Mouse (Mus musculus): ENCODE results near the gene Setd1b.

DNA sequence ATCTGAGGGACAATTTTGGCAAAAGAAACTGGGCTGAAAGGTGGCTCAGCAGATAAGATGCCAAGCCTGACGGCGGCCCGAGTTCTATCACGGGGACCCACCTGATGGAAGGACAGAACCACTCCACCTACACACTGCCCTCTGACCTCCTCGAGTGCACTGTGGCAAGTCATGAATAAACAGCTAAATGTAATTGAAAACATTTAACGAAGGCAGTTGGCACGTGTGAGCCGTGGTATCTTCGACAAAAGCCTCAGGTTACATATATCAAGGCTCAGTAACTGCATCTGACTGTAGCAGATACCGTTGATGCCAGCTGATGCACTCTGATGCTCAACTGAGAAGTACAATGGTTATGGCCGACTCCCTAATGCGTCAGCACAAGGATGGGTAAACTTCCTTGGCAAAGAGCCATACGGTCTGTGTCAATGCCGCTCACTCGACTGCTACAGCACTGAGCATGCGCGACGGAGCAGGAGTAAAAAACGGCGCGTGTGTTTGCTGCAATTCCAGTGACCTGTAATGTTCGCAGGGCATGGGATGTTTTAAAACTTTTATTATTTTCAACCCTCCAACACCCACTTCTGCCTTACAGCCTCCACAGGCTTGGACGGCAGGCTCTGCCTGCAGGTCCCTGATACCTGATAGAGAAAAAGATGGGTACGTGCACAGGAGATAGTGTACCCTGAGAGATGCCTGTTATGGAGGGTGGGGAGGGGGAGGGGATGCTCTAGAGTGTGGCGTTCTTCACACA, 47.6 kb upstream of the Setd1b start:
- TF ChIP-seq EP300 (IDR thresholded peaks at IDR 0.05; ENCODE audit: low read depth) (no peak), CTCF (IDR thresholded peaks at IDR 0.05; ENCODE audit: low read depth) (no peak)
